Mouse (Mus musculus) cerebellum, adult 2 months (tissue): ENCODE measurements around the gene Pigf. TPM values are rescaled to one million over a fixed set of nuclear protein-coding genes. Genes with fewer than 3 reads are reported as not detected.

ENCODE experiments used
- DNase-seq, 2 experiments: peaks; one replicate each; pipeline ENCODE4 v3.0.0; 2021
- H3K27ac ChIP-seq: fragments of 200-500 bp; 2 replicates; pipeline ENCODE4 v1.5.1; 2012; ENCODE audit warnings: low read length, control low read depth, inconsistent platforms; ENCODE audit not compliant: insufficient read depth
- H3K27me3 ChIP-seq: fragments of 200-500 bp; 2 replicates; pipeline ENCODE4 v1.6.1; 2012; ENCODE audit warnings: inconsistent platforms, mild to moderate bottlenecking, low read length, moderate library complexity; ENCODE audit not compliant: control insufficient read depth, insufficient read depth
- H3K4me1 ChIP-seq: fragments of 200-500 bp; 2 replicates; pipeline ENCODE4 v1.6.1; 2011; ENCODE audit warnings: low read length; ENCODE audit not compliant: control insufficient read depth, insufficient read depth
- H3K4me3 ChIP-seq: fragments of 200-500 bp; replicated peaks from 2 replicates; pipeline ENCODE3; 2011; ENCODE audit warnings: mild to moderate bottlenecking, low read depth, low read length, control low read depth; ENCODE audit not compliant: insufficient read depth
- CTCF ChIP-seq: fragments of 200-500 bp; IDR thresholded peaks from 2 replicates; pipeline ENCODE4 v1.5.1; 2011; ENCODE audit warnings: low read depth, mild to moderate bottlenecking, control low read depth, low read length, moderate library complexity, borderline replicate concordance; ENCODE audit not compliant: insufficient read depth
- POLR2A ChIP-seq: fragments of 200-500 bp; IDR thresholded peaks from 2 replicates; pipeline ENCODE4 v1.6.1; 2011; ENCODE audit warnings: low read length, control low read depth, borderline replicate concordance; ENCODE audit not compliant: insufficient read depth
- WGBS: fragments of 180-500 bp; shearing (Covaris S2); methylation state at CpG from one replicate; pipeline ENCODE4 v1.1.7; 2018; 5-methylcytosine and 5-hydroxymethylcytosine counted together
- polyA plus RNA-seq: library from polyadenylated mRNA; depleted of rRNA; stranded (reverse); fragments of >200 nt; gene quantifications from 2 replicates; pipeline ENCODE4 v1.2.3, GENCODE M21; 2012

Pigf gene
- polyA plus RNA-seq, 1 experiment, result 18.2 TPM

DNA sequence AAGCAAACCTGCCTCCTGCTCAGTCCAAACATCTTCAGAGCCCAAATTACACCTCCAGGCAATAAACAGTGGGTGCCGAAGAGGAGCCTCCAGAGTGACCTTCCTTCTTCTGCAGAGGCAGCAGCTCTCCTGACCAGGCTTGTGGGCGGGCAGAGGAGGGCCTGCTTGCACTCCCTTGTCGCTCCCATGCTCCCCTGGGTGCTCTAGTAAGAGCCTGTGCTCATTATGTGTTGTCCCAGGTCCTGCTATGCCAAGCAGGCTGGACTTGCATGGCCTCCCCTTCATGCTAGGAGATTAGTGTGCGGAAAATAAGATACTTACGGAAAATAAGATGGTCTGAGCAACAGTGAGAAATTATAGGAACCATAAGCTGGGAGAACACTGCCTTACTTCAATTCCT is 24.5 kb upstream of the Pigf start:
- no peaks in the 10 kb centered on the region for H3K4me1 ChIP-seq
- WGBS, result 68% methylated on average over 5 of the region's 5 CpGs
- TF ChIP-seq POLR2A (no peak), CTCF (no peak)

DNA sequence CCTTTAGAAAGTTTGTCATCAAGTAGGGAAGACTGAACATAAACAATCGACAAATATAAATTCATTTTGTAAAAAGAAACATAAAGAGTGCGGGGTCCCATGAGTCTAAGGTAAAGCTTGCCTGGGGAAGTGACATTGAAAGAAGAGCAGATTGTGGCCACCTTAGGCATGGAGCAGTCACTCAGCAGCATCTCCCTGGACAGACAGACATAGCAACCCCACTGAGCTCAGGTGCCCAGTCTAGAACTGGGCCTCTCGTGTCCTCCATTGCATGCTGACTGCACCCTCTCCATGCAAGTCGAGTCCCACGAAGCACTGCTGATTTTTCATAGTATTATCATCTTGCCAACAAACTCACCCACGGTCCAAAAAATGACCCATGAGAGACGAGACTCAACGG is 19.6 kb upstream of the Pigf start:
- WGBS, result 81% methylated on average over 8 of the region's 8 CpGs
- DNase-seq, result no peak
- no peaks in the 10 kb centered on the region for H3K27me3 ChIP-seq
- no peaks in the 10 kb centered on the region for H3K4me1 ChIP-seq
- H3K4me3 ChIP-seq, result no peak overlapping the region
- TF ChIP-seq CTCF (no peak), POLR2A (no peak)
- no peak overlapping the region for H3K27ac ChIP-seq

More for the DNA sequence above, 24.5 kb upstream of the Pigf start:
- no peak overlapping the region for H3K4me3 ChIP-seq
- DNase-seq, result no peak
- H3K27me3 ChIP-seq, result no peaks in the 10 kb centered on the region
- no peak overlapping the region for H3K27ac ChIP-seq

GRCm38 (mm10) chr17:87044364-87044763 is 19.2 kb upstream of the Pigf start:
- no peaks in the 10 kb centered on the region for H3K27me3 ChIP-seq
- DNase-seq, result peak; percentile 80 to 88
- H3K4me1 ChIP-seq, result no peaks in the 10 kb centered on the region
- no peak for TF ChIP-seq POLR2A
- peak; percentile 100 for TF ChIP-seq CTCF
- no peak overlapping the region for H3K27ac ChIP-seq
- H3K4me3 ChIP-seq, result no peak overlapping the region
- WGBS, result 1% methylated on average over 15 of the region's 15 CpGs

GRCm38 (mm10) chr17:87041739-87042138 is 16.5 kb upstream of the Pigf start:
- 59% methylated on average over 19 of the region's 19 CpGs for WGBS
- H3K27me3 ChIP-seq, result no peaks in the 10 kb centered on the region
- DNase-seq, result peak in 1 of 2 experiments; percentile 12
- H3K27ac ChIP-seq, result no peak overlapping the region
- no peak overlapping the region for H3K4me3 ChIP-seq
- TF ChIP-seq POLR2A (no peak), CTCF (no peak)
- H3K4me1 ChIP-seq, result no peaks in the 10 kb centered on the region

DNA sequence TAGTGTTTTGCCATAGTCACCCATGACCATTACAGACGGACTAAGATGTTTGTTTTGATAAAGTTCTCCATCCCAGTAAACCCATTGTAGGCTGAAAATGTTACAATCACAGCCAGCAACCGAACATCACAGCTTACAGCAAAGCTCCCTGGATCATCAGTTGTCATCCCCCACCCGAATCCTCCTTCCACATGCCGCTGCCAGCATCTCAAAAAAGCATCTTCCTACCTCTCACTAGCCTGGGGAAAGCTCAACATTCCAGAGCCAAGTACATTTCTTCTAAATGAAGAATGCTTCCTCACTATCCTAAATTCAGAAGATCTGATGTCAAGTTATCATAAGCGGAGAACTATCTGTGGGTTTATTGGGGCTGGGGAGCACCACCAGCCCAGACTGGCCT is 13.3 kb upstream of the Pigf start:
- Histone ChIP-seq H3K27me3 (no peaks in the 10 kb centered on the region), H3K4me3 (no peak overlapping the region), H3K4me1 (no peaks in the 10 kb centered on the region), H3K27ac (no peak overlapping the region)
- 91% methylated on average over 5 of the region's 5 CpGs for WGBS
- no peak for DNase-seq
- no peak for TF ChIP-seq POLR2A
- no peak for TF ChIP-seq CTCF

DNA sequence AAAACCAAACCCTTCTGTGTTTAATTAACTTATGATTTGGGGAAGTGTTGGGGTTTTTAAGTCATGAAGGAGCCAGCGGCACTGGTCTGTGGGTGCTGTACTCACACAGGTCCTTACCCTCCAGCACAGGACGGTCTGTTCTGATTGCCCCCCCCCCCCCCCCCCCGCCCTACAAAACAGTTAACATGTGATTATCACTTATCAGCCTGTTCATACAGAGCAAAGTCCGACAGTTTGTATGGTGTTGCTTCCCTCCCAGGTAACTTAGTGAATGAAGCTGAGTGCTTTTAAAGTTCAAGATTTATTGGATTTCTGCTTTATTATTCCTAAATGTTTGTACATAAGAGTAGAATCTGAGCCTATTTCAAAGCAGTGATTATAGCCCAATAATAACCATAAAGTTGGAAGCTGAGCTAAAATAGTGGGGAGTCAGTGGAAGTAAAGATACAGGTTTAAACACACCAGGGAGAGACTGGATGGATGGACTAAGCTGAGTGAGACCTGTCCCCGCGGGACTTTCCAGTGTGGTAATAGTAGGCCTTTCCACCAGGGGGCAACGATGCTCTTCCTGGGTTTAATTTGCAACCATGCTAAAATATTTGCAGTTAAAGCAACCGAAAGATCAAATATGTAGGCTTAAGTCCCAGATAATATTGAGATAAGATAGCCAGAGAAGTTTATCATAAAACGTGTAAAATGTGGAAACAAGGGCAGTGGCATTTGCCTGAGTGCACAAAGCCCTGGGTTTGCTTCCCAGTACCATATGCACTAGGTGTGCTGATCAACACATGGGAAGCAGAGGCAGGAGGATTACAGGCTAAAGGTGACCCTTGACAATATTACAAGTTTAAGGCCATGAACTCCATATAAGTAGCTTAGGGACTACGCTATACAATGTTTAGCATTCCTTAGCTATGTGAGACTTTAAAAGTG is 11.2 kb upstream of the Pigf start:
- 67% methylated on average over 10 of the region's 10 CpGs for WGBS
- Histone ChIP-seq H3K27ac (no peak overlapping the region), H3K4me3 (no peak overlapping the region), H3K27me3 (no peaks in the 10 kb centered on the region), H3K4me1 (no peaks in the 10 kb centered on the region)
- TF ChIP-seq POLR2A (no peak), CTCF (peak; percentile 53; the same call in 1 of the 2 replicates)
- no peak for DNase-seq

DNA sequence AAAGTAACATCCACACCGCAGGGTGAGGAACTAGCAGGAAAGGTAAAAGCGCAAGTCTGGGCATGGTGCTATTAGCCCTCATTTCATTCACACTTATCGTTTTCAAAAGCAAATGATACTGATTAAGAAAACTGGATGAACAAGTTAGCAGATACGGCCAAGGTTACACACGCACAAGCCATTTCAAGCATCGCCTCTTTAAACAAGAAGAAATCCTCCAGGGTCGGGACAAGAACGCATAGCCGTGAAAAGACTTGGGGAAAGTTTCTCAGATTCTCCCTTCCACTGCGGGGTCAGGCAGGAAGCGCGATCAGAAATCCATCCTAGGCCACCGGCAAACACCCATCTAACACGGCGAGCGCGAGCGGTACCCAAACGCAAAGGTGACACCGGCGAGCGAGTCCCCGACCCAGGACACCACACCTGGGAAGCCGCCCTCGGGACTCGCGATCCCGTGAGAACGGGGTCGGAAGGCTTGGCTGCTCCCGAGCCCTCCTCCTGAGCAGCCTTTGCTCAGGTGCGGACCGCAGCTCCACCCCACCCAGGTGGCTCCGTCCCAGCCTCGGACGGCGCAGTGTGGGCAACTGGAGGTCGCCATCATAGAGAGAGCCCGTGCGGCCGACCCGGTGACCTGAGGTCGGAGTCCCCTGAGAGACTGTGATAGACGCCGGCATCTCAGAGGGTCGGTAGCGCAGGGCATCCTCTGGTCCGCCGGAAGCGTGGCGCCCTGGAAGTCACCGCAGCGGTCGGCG is 539 bp downstream of the Pigf start:
- 2% methylated on average over 55 of the region's 55 CpGs for WGBS
- TF ChIP-seq CTCF (no peak), POLR2A (no peak)
- H3K4me1 ChIP-seq, result peaks cover 4% of the 10 kb centered on the region; the same call in 1 of the 2 replicates
- H3K27me3 ChIP-seq, result no peaks in the 10 kb centered on the region
- peak overlapping the region; percentile 23; the same call in 1 of the 2 replicates for H3K27ac ChIP-seq
- peak overlapping the region; percentile 73 for H3K4me3 ChIP-seq
- DNase-seq, result no peak
